Mouse (Mus musculus): ENCODE measurements around the gene Sh3bgr. TPM values are rescaled to one million over a fixed set of nuclear protein-coding genes. Genes with fewer than 3 reads are reported as not detected.
A peak's percentile ranks its signal among the peaks of the same experiment; 100 is the strongest.

Sh3bgr gene
- polyA plus RNA-seq, 1 experiment from 2014 or later: 1.4 TPM

DNA sequence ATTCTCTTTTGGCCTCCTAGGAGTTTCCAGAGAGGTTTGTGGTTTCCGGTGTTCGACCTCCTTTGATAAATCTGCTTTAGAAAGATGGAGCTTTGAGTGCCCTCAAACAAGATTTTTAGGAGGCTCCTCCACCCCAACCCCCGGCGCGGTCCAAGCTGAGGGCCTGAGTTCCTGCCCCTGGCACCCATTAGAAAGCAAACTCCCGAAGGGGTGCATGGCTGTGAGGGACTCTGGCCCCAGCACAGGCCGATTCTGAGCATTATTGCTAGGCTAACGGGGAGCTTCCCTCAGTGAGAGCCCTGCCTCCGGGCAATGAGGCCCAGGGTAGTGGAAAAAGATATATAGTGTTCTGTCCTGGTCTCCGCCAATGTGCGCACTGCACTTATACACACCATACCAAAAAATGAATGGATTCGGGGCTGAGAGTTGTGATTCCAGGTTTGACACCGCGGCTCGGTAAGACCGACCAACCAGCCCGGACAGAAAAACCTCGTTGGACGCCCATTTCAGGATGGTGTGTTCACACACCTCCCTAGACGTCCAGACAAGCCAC, 40.4 kb upstream of the Sh3bgr start:
- ATAC-seq (ENCODE audit: low read depth): no peak
- H3K4me1 ChIP-seq (ENCODE audit: control insufficient read depth, insufficient read depth, low read length): peaks cover 16% of the 10 kb centered on the region; the same call in 1 of the 2 replicates
- peak overlapping the region; percentile 43 for H3K4me3 ChIP-seq (ENCODE audit: low read depth, low read length)
- peak overlapping the region; percentile 63; the same call in 1 of the 2 replicates for H3K27ac ChIP-seq (ENCODE audit: low read depth, low read length)
- H3K9ac ChIP-seq (replicated peaks; ENCODE audit: low read depth, low read length): peak overlapping the region; percentile 74
- H3K9me3 ChIP-seq (ENCODE audit: control insufficient read depth, low read length): no peaks in the 10 kb centered on the region
- 78% methylated on average over 20 of the region's 20 CpGs for WGBS
- no peaks in the 10 kb centered on the region for H3K27me3 ChIP-seq (ENCODE audit: control insufficient read depth, insufficient read depth, low read length)
- peak overlapping the region; percentile 84 for H3K4me2 ChIP-seq (ENCODE audit: low read depth, low read length)
- H3K36me3 ChIP-seq (ENCODE audit: control insufficient read depth, insufficient read depth, low read length): no peaks in the 10 kb centered on the region; the same call in 1 of the 2 replicates

DNA sequence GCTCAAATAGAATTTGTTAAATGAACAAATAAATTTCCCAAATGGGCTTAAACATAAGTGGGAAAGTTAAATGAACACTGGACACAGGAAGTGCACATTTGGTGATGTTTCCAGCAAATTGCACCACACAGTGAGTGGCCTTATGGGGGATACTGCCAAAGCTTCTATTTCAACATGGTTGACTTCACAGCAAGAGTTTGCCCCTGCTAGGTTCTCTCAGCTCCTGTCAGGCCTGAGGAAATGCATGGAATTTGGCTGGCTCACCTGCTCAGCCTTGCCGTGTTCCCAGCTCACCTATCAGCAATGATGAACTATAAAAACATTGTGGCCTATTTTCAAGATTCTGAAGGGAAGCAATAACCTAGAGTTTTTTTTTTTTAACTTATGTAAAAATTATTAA, 39.3 kb upstream of the Sh3bgr start:
- Histone ChIP-seq H3K9ac (replicated peaks; ENCODE audit: low read depth, low read length) (no peak overlapping the region), H3K4me1 (ENCODE audit: control insufficient read depth, insufficient read depth, low read length) (peaks cover 16% of the 10 kb centered on the region; the same call in 1 of the 2 replicates), H3K4me3 (ENCODE audit: low read depth, low read length) (no peak overlapping the region), H3K4me2 (ENCODE audit: low read depth, low read length) (no peak overlapping the region), H3K27me3 (ENCODE audit: control insufficient read depth, insufficient read depth, low read length) (no peaks in the 10 kb centered on the region), H3K36me3 (ENCODE audit: control insufficient read depth, insufficient read depth, low read length) (no peaks in the 10 kb centered on the region), H3K27ac (ENCODE audit: low read depth, low read length) (no peak overlapping the region), H3K9me3 (ENCODE audit: control insufficient read depth, low read length) (no peaks in the 10 kb centered on the region)
- ATAC-seq (ENCODE audit: low read depth): no peak
- WGBS: 95% methylated on average over 1 of the region's 1 CpGs

DNA sequence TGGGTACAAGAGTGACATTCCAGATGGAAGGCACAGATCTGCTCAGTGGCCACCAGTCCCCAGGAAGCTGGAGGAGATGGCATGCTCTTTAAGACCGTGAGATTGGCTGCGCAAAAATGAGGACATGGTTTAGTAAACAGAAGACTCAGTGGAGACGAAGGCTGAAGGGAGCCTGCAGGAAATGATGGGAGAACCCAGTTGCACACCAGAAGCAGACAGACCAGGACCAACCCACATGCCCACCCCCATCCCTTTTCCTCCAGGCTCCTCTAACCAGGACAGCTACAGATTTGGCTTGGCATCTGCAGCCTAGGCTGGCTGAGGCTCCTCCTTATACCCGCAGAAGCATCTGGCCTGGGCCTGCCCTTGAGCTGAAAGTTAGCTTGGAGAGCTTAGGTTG, 38.9 kb upstream of the Sh3bgr start:
- 94% methylated on average over 4 of the region's 4 CpGs for WGBS
- no peak overlapping the region for H3K4me3 ChIP-seq (ENCODE audit: low read depth, low read length)

DNA sequence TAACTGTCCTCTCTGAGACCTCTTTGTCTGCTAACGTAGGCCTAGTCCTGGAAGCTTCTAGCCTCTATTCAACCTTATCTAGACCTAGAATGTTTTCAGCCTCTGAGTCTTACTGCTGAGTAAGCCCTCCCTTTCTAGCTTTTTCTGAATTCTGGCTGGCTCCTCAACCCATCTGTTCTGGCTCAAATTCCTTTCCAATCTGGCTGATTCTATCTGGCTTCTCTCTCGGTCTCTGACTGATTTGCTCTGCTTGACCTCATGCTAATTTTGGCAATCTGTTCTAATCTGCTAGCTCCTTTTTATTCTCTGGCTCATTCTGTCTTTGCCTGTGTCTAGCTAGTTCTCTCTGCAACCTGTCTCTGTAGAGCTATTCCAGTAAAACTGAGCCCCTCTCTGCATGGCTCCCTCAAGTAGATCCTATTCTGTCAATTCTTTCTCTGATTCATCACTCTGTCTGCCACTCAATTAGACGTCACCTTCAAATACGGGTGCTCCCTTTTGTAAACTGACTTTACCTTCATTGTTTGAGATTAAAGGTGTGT, 34.5 kb upstream of the Sh3bgr start:
- Histone ChIP-seq H3K9ac (replicated peaks; ENCODE audit: low read depth, low read length) (no peak overlapping the region), H3K4me2 (ENCODE audit: low read depth, low read length) (no peak overlapping the region), H3K27me3 (ENCODE audit: control insufficient read depth, insufficient read depth, low read length) (no peaks in the 10 kb centered on the region), H3K9me3 (ENCODE audit: control insufficient read depth, low read length) (no peaks in the 10 kb centered on the region), H3K27ac (ENCODE audit: low read depth, low read length) (no peak overlapping the region), H3K4me3 (ENCODE audit: low read depth, low read length) (no peak overlapping the region), H3K4me1 (ENCODE audit: control insufficient read depth, insufficient read depth, low read length) (no peaks in the 10 kb centered on the region), H3K36me3 (ENCODE audit: control insufficient read depth, insufficient read depth, low read length) (no peaks in the 10 kb centered on the region)
- WGBS: 76% methylated on average over 4 of the region's 4 CpGs
- ATAC-seq (ENCODE audit: low read depth): no peak

More for the DNA sequence above, 38.9 kb upstream of the Sh3bgr start:
- no peak overlapping the region for H3K9ac ChIP-seq (replicated peaks; ENCODE audit: low read depth, low read length)
- no peak for ATAC-seq (ENCODE audit: low read depth)
- no peak overlapping the region for H3K27ac ChIP-seq (ENCODE audit: low read depth, low read length)
- H3K9me3 ChIP-seq (ENCODE audit: control insufficient read depth, low read length): no peaks in the 10 kb centered on the region
- H3K27me3 ChIP-seq (ENCODE audit: control insufficient read depth, insufficient read depth, low read length): no peaks in the 10 kb centered on the region
- no peak overlapping the region for H3K4me2 ChIP-seq (ENCODE audit: low read depth, low read length)
- H3K36me3 ChIP-seq (ENCODE audit: control insufficient read depth, insufficient read depth, low read length): no peaks in the 10 kb centered on the region
- peaks cover 16% of the 10 kb centered on the region; the same call in 1 of the 2 replicates for H3K4me1 ChIP-seq (ENCODE audit: control insufficient read depth, insufficient read depth, low read length)

DNA sequence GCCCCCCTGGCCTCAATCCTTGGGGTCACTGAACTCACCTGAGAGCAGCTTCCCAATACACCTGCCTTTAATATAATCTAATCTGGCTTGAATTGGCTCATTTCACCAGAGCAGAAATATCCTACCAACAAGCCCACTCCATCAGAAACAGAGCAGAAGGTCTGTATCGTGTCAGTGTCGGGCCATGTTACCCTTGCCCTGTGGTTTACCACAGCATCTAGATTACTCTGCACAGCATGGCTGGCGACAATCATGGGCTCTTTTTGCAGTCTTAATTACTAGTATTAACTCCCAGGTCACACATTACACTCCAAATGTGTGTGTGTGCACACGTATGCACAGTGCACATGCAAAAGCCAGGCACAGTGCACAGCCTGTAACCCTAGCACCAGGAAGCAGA, 31.4 kb upstream of the Sh3bgr start:
- no peak overlapping the region for H3K4me3 ChIP-seq (ENCODE audit: low read depth, low read length)
- no peaks in the 10 kb centered on the region for H3K9me3 ChIP-seq (ENCODE audit: control insufficient read depth, low read length)
- no peaks in the 10 kb centered on the region for H3K27me3 ChIP-seq (ENCODE audit: control insufficient read depth, insufficient read depth, low read length)
- no peak overlapping the region for H3K9ac ChIP-seq (replicated peaks; ENCODE audit: low read depth, low read length)
- H3K4me2 ChIP-seq (ENCODE audit: low read depth, low read length): no peak overlapping the region
- H3K27ac ChIP-seq (ENCODE audit: low read depth, low read length): no peak overlapping the region
- 86% methylated on average over 4 of the region's 4 CpGs for WGBS
- H3K36me3 ChIP-seq (ENCODE audit: control insufficient read depth, insufficient read depth, low read length): no peaks in the 10 kb centered on the region
- no peaks in the 10 kb centered on the region for H3K4me1 ChIP-seq (ENCODE audit: control insufficient read depth, insufficient read depth, low read length)
- ATAC-seq (ENCODE audit: low read depth): no peak

DNA sequence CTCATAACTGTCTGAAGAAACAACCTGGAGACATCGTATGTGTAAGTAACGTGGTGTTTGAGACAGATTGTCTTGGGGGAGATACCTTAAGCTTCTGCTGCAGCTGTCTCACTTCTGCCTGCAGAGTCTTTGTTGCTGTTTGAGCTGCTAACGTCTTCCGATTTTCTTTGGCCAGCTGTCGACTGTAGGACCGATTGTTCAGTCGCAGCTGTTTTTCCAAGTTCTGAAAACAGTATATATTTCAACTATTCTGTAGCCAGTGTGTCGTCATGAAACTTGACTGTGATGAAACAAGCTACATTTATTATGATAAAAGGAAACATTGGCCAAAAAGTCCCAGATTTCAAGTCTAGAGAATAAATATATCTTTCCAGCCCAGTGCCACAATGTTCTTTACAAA, 26.6 kb upstream of the Sh3bgr start:
- Histone ChIP-seq H3K9ac (replicated peaks; ENCODE audit: low read depth, low read length) (no peak overlapping the region), H3K27me3 (ENCODE audit: control insufficient read depth, insufficient read depth, low read length) (no peaks in the 10 kb centered on the region), H3K27ac (ENCODE audit: low read depth, low read length) (no peak overlapping the region), H3K9me3 (ENCODE audit: control insufficient read depth, low read length) (no peaks in the 10 kb centered on the region), H3K4me2 (ENCODE audit: low read depth, low read length) (no peak overlapping the region), H3K4me1 (ENCODE audit: control insufficient read depth, insufficient read depth, low read length) (no peaks in the 10 kb centered on the region), H3K36me3 (ENCODE audit: control insufficient read depth, insufficient read depth, low read length) (no peaks in the 10 kb centered on the region), H3K4me3 (ENCODE audit: low read depth, low read length) (no peak overlapping the region)
- WGBS: 77% methylated on average over 8 of the region's 8 CpGs
- ATAC-seq (ENCODE audit: low read depth): no peak

DNA sequence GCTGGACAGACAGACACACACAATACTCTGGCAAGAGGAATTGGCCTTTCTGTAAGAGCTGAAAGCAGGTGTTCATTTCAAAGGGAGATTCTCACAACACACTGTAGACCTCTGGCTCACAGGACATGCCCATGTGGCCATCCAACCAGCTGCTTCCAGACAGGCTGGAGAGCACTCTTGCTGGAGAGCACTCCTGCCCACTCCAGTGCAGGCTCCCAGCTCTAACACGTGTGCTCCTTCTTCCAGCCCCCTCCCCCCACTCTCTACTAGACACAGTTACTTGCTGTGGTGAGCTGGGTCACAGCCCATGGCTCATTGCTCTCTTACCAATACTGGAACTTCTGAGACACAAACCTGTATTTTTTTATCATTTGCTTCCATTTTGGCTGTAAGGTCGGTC, 24.9 kb upstream of the Sh3bgr start:
- no peaks in the 10 kb centered on the region for H3K27me3 ChIP-seq (ENCODE audit: control insufficient read depth, insufficient read depth, low read length)
- H3K36me3 ChIP-seq (ENCODE audit: control insufficient read depth, insufficient read depth, low read length): no peaks in the 10 kb centered on the region
- no peaks in the 10 kb centered on the region for H3K4me1 ChIP-seq (ENCODE audit: control insufficient read depth, insufficient read depth, low read length)
- 45% methylated on average over 2 of the region's 2 CpGs for WGBS
- no peak overlapping the region for H3K9ac ChIP-seq (replicated peaks; ENCODE audit: low read depth, low read length)
- H3K27ac ChIP-seq (ENCODE audit: low read depth, low read length): no peak overlapping the region
- no peaks in the 10 kb centered on the region for H3K9me3 ChIP-seq (ENCODE audit: control insufficient read depth, low read length)
- H3K4me2 ChIP-seq (ENCODE audit: low read depth, low read length): no peak overlapping the region
- no peak overlapping the region for H3K4me3 ChIP-seq (ENCODE audit: low read depth, low read length)
- ATAC-seq (ENCODE audit: low read depth): no peak

DNA sequence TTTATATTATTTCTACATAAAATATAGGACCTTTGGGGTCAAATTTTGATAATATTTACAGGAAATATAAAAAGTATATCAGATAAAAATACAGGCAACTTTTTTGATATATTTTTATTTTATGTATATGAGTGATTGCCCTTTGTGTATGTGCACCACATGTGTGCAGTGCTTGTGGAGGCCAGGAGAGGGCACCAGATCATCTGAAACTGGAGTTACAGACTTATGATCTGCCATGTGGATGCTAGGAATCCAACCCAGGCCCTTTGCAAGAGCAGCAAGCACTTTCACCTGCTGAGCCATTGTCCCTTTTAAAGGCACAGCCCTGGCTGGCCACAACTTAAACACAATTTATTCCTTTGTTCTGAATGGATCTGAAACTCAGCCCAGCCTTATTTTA, 21.1 kb upstream of the Sh3bgr start:
- no peaks in the 10 kb centered on the region for H3K4me1 ChIP-seq (ENCODE audit: control insufficient read depth, insufficient read depth, low read length)
- no peaks in the 10 kb centered on the region for H3K27me3 ChIP-seq (ENCODE audit: control insufficient read depth, insufficient read depth, low read length)
- no peaks in the 10 kb centered on the region for H3K36me3 ChIP-seq (ENCODE audit: control insufficient read depth, insufficient read depth, low read length)
- no peak overlapping the region for H3K27ac ChIP-seq (ENCODE audit: low read depth, low read length)
- no peak overlapping the region for H3K4me3 ChIP-seq (ENCODE audit: low read depth, low read length)
- no peaks in the 10 kb centered on the region for H3K9me3 ChIP-seq (ENCODE audit: control insufficient read depth, low read length)
- no peak overlapping the region for H3K9ac ChIP-seq (replicated peaks; ENCODE audit: low read depth, low read length)
- no peak overlapping the region for H3K4me2 ChIP-seq (ENCODE audit: low read depth, low read length)
- ATAC-seq (ENCODE audit: low read depth): no peak

DNA sequence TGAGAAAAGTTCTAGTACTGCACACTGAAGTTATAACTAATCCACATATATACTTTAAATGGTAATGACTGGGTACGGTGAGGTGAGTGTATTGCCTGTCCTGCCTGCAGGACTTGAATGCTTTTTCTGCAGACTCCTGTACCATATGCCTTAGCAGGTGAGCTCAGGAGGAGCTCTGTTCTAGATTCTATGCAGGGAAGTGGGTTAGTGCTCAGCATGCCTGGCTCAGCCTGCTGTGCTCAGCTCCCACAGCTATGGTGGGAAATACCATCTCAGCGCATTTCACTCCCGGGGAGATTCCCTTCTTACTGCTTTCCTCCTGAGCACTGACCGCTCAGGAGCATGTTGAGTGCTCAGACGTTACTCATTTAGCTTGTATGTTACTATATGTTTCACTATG, 12.6 kb upstream of the Sh3bgr start:
- Histone ChIP-seq H3K4me2 (ENCODE audit: low read depth, low read length) (no peak overlapping the region), H3K27me3 (ENCODE audit: control insufficient read depth, insufficient read depth, low read length) (no peaks in the 10 kb centered on the region), H3K9me3 (ENCODE audit: control insufficient read depth, low read length) (no peaks in the 10 kb centered on the region), H3K27ac (ENCODE audit: low read depth, low read length) (no peak overlapping the region), H3K9ac (replicated peaks; ENCODE audit: low read depth, low read length) (no peak overlapping the region), H3K36me3 (ENCODE audit: control insufficient read depth, insufficient read depth, low read length) (no peaks in the 10 kb centered on the region), H3K4me1 (ENCODE audit: control insufficient read depth, insufficient read depth, low read length) (no peaks in the 10 kb centered on the region), H3K4me3 (ENCODE audit: low read depth, low read length) (no peak overlapping the region)
- WGBS: 85% methylated on average over 5 of the region's 5 CpGs
- ATAC-seq (ENCODE audit: low read depth): no peak
